Comparison of ENCODE assay signal across 15 mouse cellular contexts in the genomic region with DNA sequence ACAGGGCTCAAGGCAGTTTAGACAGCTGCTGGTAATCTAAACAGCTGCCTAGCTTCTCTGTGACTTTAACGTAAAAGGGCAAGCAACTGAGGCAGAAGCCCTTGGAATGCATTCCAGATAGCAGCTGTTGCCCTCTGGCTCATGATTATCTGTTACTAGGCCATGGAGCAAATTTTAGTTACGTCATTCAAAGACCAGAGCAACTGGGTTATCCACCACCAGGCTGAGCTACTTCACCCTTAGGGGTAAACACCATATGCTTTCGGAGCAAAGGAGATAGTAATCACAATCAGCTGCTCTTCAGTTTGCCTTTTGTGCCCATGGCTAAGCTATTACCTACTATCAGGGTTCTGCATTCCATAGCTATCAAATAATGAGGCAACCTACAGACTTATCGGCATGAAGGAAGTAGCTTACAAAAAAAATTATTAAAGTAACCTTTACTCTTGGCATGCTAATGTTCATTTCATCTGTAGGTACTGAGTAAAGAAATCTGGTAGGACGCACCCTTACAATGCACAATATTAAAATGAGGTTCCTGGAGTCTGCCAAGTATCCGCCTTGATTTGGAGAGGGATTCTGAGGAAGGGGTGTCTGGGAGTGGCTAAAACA.
DNase-seq lines count a peak whose midpoint lies in the region; ATAC-seq and TF ChIP-seq lines count a peak whose summit lies in the region.
"Had no signal": no experiment of that assay in that cellular context is flagged by ENCODE, and none has a peak within 500 bp of the region (broad histone marks: within the 10 kb centered on the region; RNA-seq: fewer than 3 reads in every experiment).

No protein-coding gene starts in this region.

- H3K9me3 ChIP-seq in limb, embryonic 13.5 days, result no peaks in the 10 kb centered on the region
- H3K9me3 ChIP-seq in limb, embryonic 10.5 days (replicated peaks), result no peaks in the 10 kb centered on the region
- H3K9me3 ChIP-seq in midbrain, postnatal 0 days (ENCODE audit: low read length), result no peaks in the 10 kb centered on the region
- H3K9me3 ChIP-seq in midbrain, embryonic 15.5 days, result no peaks in the 10 kb centered on the region

- H3K4me2 ChIP-seq in limb, embryonic 13.5 days (replicated peaks), result no peak overlapping the region
- H3K4me2 ChIP-seq in midbrain, postnatal 0 days (ENCODE audit: low read depth, low read length, poor library complexity, severe bottlenecking), result no peak overlapping the region
- H3K4me2 ChIP-seq in midbrain, embryonic 15.5 days, result no peak overlapping the region
- H3K4me2 ChIP-seq: heart, embryonic 13.5 days; hindbrain, embryonic 14.5 days had no signal

- no peak for DNase-seq in limb, embryonic 10.5 days (ENCODE audit: low spot score)
- peak; percentile 5 for DNase-seq in midbrain, postnatal 0 days (ENCODE audit: low spot score)
- DNase-seq in retina, adult 2 months (ENCODE audit: low read depth, low spot score), result peak; percentile 39
- DNase-seq in yolk sac, embryonic 10.5 days (ENCODE audit: low spot score), result peak; percentile 15
- no peak for DNase-seq in heart, adult 9 months (ENCODE audit: low spot score in 2 of 2)
- no peak for DNase-seq in right cerebral cortex, adult 18-20 months
- DNase-seq: adrenal gland, adult 2 months; cerebellum, adult 8-10 months; liver, postnatal 0 days; right cerebral cortex, postnatal 4 days; thymus, postnatal 36 days had no signal

- no peaks in the 10 kb centered on the region for H3K4me1 ChIP-seq in limb, embryonic 13.5 days
- no peaks in the 10 kb centered on the region for H3K4me1 ChIP-seq in limb, embryonic 10.5 days
- H3K4me1 ChIP-seq in midbrain, postnatal 0 days (ENCODE audit: insufficient read depth, low read length), result no peaks in the 10 kb centered on the region
- H3K4me1 ChIP-seq in midbrain, embryonic 15.5 days, result no peaks in the 10 kb centered on the region

- H3K27ac ChIP-seq in limb, embryonic 13.5 days, result no peak overlapping the region
- H3K27ac ChIP-seq in limb, embryonic 10.5 days, result no peak overlapping the region
- no peak overlapping the region for H3K27ac ChIP-seq in midbrain, postnatal 0 days (ENCODE audit: low read depth, low read length)
- H3K27ac ChIP-seq in midbrain, embryonic 15.5 days, result no peak overlapping the region
- H3K27ac ChIP-seq: heart, embryonic 13.5 days; hindbrain, embryonic 14.5 days had no signal

- 58% methylated on average over 6 of the region's 6 CpGs for WGBS in limb, embryonic 13.5 days
- WGBS in limb, embryonic 10.5 days, result 65% methylated on average over 6 of the region's 6 CpGs
- WGBS in midbrain, postnatal 0 days, result 73% methylated on average over 6 of the region's 6 CpGs
- WGBS in midbrain, embryonic 15.5 days, result 80% methylated on average over 6 of the region's 6 CpGs

- H3K4me3 ChIP-seq in limb, embryonic 13.5 days, result no peak overlapping the region
- H3K4me3 ChIP-seq in limb, embryonic 10.5 days, result no peak overlapping the region
- H3K4me3 ChIP-seq in midbrain, postnatal 0 days (ENCODE audit: low read depth, low read length), result no peak overlapping the region
- H3K4me3 ChIP-seq in midbrain, embryonic 15.5 days, result no peak overlapping the region
- H3K4me3 ChIP-seq: heart, embryonic 13.5 days had no signal

- H3K9ac ChIP-seq in limb, embryonic 13.5 days, result no peak overlapping the region
- no peak overlapping the region for H3K9ac ChIP-seq in midbrain, postnatal 0 days (replicated peaks; ENCODE audit: low read length, poor library complexity, severe bottlenecking)
- no peak overlapping the region for H3K9ac ChIP-seq in midbrain, embryonic 15.5 days
- H3K9ac ChIP-seq: heart, embryonic 13.5 days; hindbrain, embryonic 14.5 days; liver, postnatal 0 days had no signal

- ATAC-seq in limb, embryonic 13.5 days (ENCODE audit: low FRiP score, low read depth), result peak; percentile 28; the same call in 1 of the 2 replicates
- no peak for ATAC-seq in midbrain, postnatal 0 days (ENCODE audit: low FRiP score)
- ATAC-seq in midbrain, embryonic 15.5 days (replicated peaks), result no peak
- ATAC-seq: liver, postnatal 0 days had no signal

- no peaks in the 10 kb centered on the region for H3K36me3 ChIP-seq in limb, embryonic 13.5 days
- H3K36me3 ChIP-seq in limb, embryonic 10.5 days, result no peaks in the 10 kb centered on the region
- H3K36me3 ChIP-seq in midbrain, postnatal 0 days (ENCODE audit: insufficient read depth, low read length), result no peaks in the 10 kb centered on the region
- H3K36me3 ChIP-seq in midbrain, embryonic 15.5 days (replicated peaks), result no peaks in the 10 kb centered on the region
- H3K36me3 ChIP-seq: heart, embryonic 13.5 days had no signal

- no peak for TF ChIP-seq CTCF in midbrain, postnatal 0 days (IDR thresholded peaks at IDR 0.05)

- H3K27me3 ChIP-seq in limb, embryonic 13.5 days, result no peaks in the 10 kb centered on the region
- no peaks in the 10 kb centered on the region for H3K27me3 ChIP-seq in limb, embryonic 10.5 days (ENCODE audit: low read depth, poor library complexity, severe bottlenecking)
- H3K27me3 ChIP-seq in midbrain, postnatal 0 days (ENCODE audit: insufficient read depth, low read length), result no peaks in the 10 kb centered on the region
- no peaks in the 10 kb centered on the region for H3K27me3 ChIP-seq in midbrain, embryonic 15.5 days (replicated peaks)
- H3K27me3 ChIP-seq: heart, embryonic 13.5 days had no signal

Comparison
In these comparisons a context has a peak if more than half of its experiments do, and no peak if none do; other contexts are left out.
1. DNase-seq: peak in midbrain, postnatal 0 days (single experiment), retina, adult 2 months (single experiment) and yolk sac, embryonic 10.5 days (single experiment); none in limb, embryonic 10.5 days (single experiment), heart, adult 9 months (0 of 2) and right cerebral cortex, adult 18-20 months (single experiment).